Mouse (Mus musculus) thymus, adult 2 months (tissue): ENCODE data around the gene Zbtb22. TPM values are rescaled to one million over a fixed set of nuclear protein-coding genes. Genes with fewer than 3 reads are reported as not detected.
"Not testable (repeated sequence)": the region's sequence is repeated elsewhere in the genome, so short reads cannot be mapped to it uniquely, and the experiment has no call there.

Source experiments
- DNase-seq: peaks from one replicate; pipeline ENCODE4 v3.0.0; 2021
- H3K27ac ChIP-seq: fragments of 200-500 bp; 2 replicates; pipeline ENCODE4 v1.5.1; 2012; ENCODE audit warnings: low read length, control low read depth; ENCODE audit not compliant: control insufficient read depth, insufficient read depth
- H3K27me3 ChIP-seq: fragments of 200-500 bp; 2 replicates; pipeline ENCODE4 v1.6.1; 2012; ENCODE audit warnings: mild to moderate bottlenecking, low read length, moderate library complexity, mixed read lengths; ENCODE audit not compliant: control insufficient read depth, insufficient read depth
- H3K36me3 ChIP-seq: fragments of 200-500 bp; 2 replicates; pipeline ENCODE4 v1.6.1; 2012; ENCODE audit warnings: mild to moderate bottlenecking, low read length, moderate library complexity; ENCODE audit not compliant: control insufficient read depth, insufficient read depth
- H3K4me1 ChIP-seq: fragments of 200-500 bp; replicated peaks from 2 replicates; pipeline ENCODE4 v1.6.1; 2012; ENCODE audit warnings: low read length; ENCODE audit not compliant: control insufficient read depth, insufficient read depth
- H3K4me3 ChIP-seq: fragments of 200-500 bp; 2 replicates; pipeline ENCODE4 v1.5.1; 2012; ENCODE audit warnings: mild to moderate bottlenecking, low read length, control low read depth, moderate library complexity; ENCODE audit not compliant: control insufficient read depth, insufficient read depth
- CTCF ChIP-seq: fragments of 200-500 bp; IDR thresholded peaks from 2 replicates; pipeline ENCODE4 v1.5.1; 2012; ENCODE audit warnings: mild to moderate bottlenecking, control low read depth, low read length, moderate library complexity, borderline replicate concordance; ENCODE audit not compliant: control insufficient read depth, poor library complexity, insufficient read depth; ENCODE audit errors: extremely low read depth
- POLR2A ChIP-seq: fragments of 200-500 bp; IDR thresholded peaks from 2 replicates; pipeline ENCODE4 v1.6.1; 2012; ENCODE audit warnings: mild to moderate bottlenecking, low read length, control low read depth, moderate library complexity; ENCODE audit not compliant: control insufficient read depth, poor library complexity, insufficient read depth; ENCODE audit errors: extremely low read depth
- WGBS: fragments of 180-500 bp; shearing (Covaris S2); methylation state at CpG from one replicate; pipeline ENCODE4 v1.1.7; 2018; 5-methylcytosine and 5-hydroxymethylcytosine counted together
- polyA plus RNA-seq: library from polyadenylated mRNA; depleted of rRNA; stranded (reverse); fragments of >200 nt; gene quantifications from 2 replicates; pipeline ENCODE4 v1.2.3, GENCODE M21; 2012

Zbtb22 gene
- polyA plus RNA-seq, 1 experiment, result 120 TPM

GRCm38 (mm10) chr17:33890533-33891059, 25.1 kb upstream of the Zbtb22 start, which contains the start of gene Kifc1:
Gene Kifc1, minus strand, starts transcription at chr17:33890661.
- H3K27ac ChIP-seq, result no peak within 1 kb of the TSS
- H3K4me1 ChIP-seq, result peaks cover 4% of the 10 kb centered on the region; the same call in 1 of the 2 replicates
- DNase-seq, result peak; percentile 99
- peaks cover 3% of the 10 kb centered on the region; the same call in 1 of the 2 replicates for H3K36me3 ChIP-seq
- 1% methylated on average over 49 of the region's 49 CpGs for WGBS
- no peaks in the 10 kb centered on the region for H3K27me3 ChIP-seq
- peak within 1 kb of the TSS; percentile 59 for H3K4me3 ChIP-seq
- TF ChIP-seq CTCF, result peak; percentile 97
- TF ChIP-seq POLR2A, result 0 out of 2 replicates have a peak, but pooled peaks have one; percentile 56

DNA sequence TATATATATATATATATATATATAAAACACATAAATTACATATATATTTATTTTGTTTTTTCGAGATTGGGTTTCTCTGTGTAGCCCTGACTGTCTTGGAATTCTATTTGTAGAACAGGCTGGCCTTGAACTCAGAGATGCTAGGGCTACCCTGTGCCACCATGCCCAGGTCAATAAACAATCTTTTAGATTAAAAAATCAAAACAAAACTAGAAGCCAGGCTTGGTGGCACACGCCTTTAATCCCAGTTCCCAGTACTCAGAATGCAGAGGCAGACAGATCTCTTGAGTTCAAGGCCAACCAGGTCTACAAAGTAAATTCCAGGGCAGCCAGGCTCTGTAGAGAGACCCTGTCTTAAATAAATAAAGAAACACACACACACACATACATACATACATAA, 24.3 kb upstream of the Zbtb22 start:
- no peak overlapping the region for H3K27ac ChIP-seq
- H3K36me3 ChIP-seq, result no peaks in the 10 kb centered on the region
- no peaks in the 10 kb centered on the region for H3K27me3 ChIP-seq
- no peak overlapping the region for H3K4me3 ChIP-seq
- WGBS, result 64% methylated on average over 2 of the region's 2 CpGs
- peaks cover 4% of the 10 kb centered on the region; the same call in 1 of the 2 replicates for H3K4me1 ChIP-seq
- no peak for TF ChIP-seq CTCF
- TF ChIP-seq POLR2A, result no peak
- DNase-seq, result no peak

DNA sequence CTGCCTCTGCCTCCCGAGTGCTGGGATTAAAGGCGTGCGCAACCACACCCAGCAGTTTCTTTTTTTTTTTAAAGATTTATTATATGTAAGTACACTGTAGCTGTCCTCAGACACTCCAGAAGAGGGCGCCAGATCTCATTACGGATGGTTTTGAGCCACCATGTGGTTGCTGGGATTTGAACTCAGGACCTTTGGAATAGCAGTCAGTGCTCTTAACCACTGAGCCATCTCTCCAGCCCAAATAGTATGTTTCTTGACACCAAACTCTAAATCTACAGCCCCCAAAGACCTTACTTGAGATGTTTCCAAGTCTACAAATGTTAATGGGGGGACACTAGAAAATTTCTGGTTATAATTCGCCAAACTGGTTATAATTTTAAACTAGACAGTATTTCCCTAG, 23.8 kb upstream of the Zbtb22 start:
- 76% methylated on average over 6 of the region's 6 CpGs for WGBS
- H3K27me3 ChIP-seq, H3K27ac ChIP-seq, H3K36me3 ChIP-seq, DNase-seq, H3K4me3 ChIP-seq, H3K4me1 ChIP-seq: not testable (repeated sequence)

DNA sequence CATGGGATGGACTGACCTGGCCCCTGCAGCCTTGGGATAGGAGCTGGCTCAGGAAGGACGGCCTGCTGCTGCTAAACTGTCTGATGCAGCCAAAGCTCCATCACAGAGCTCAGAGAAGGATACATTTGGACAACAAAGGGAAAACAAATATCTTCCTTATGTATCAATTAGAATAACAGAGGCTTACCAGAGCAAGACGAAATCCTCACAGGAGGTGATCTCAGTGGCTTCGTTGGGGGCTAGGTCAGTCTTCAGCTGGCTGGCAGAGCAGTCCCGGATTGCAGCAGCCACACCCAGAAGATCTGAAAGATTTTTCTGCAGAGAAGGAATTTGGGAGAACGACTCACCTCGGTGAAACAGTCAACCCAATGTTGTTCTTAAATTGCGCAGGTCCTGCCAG, 23.3 kb upstream of the Zbtb22 start:
- Histone ChIP-seq H3K27ac (no peak overlapping the region), H3K4me3 (no peak overlapping the region), H3K4me1 (peaks cover 4% of the 10 kb centered on the region; the same call in 1 of the 2 replicates), H3K36me3 (no peaks in the 10 kb centered on the region), H3K27me3 (no peaks in the 10 kb centered on the region)
- WGBS, result 76% methylated on average over 7 of the region's 7 CpGs
- no peak for TF ChIP-seq POLR2A
- no peak for TF ChIP-seq CTCF
- no peak for DNase-seq

DNA sequence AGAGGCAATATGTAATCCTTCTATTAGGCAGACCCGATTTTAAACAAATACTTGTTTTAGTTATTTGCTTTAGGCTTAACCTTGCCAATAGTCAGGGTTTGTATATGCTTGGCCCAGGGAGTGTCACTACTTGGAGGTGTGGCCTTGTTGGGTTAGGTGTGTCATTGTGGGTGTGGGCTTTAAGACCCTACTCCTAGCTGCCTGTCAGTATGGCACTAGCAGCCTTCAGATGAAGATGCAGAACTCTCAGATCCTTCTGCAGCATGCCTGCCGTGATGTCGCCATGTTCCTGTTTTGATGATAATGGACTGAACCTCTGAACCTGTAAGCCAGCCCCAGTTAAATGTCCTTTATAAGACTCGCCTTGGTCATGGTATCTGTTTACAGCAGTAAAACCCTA, 22.7 kb upstream of the Zbtb22 start:
- not testable (repeated sequence) for H3K36me3 ChIP-seq, DNase-seq, H3K4me1 ChIP-seq, H3K27me3 ChIP-seq, H3K4me3 ChIP-seq, H3K27ac ChIP-seq
- 93% methylated on average over 4 of the region's 4 CpGs for WGBS

- no peak for DNase-seq
- WGBS, result 50% methylated on average over 6 of the region's 6 CpGs
- Histone ChIP-seq H3K27me3 (no peaks in the 10 kb centered on the region), H3K4me3 (no peak overlapping the region), H3K36me3 (no peaks in the 10 kb centered on the region), H3K27ac (no peak overlapping the region), H3K4me1 (no peaks in the 10 kb centered on the region)
- no peak for TF ChIP-seq CTCF
- no peak for TF ChIP-seq POLR2A
These were observed 18.4 kb upstream of the Zbtb22 start for GRCm38 (mm10) chr17:33897114-33897794.

DNA sequence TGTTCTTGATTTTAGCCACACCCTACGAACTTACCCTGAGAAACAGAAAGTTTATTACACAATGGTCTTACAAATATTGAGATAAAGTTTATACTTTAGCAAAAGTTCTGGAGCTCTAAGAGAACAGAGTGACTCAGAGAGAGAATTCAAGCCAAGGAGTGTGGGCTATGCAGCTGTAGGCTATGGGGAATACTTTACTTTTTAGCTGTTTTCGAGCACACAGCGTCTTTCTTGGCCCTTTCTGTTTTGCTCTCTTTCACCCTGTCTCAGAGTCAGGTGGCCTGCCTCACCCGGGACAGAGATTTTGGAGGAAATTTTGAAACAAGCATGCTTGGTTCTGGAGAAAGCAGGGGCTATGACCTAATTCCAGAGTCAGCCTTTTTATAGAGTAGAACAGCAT, 17.5 kb upstream of the Zbtb22 start:
- whole genome bisulfite sequencing, result 95% methylated on average over 4 of the region's 4 CpGs
- H3K4me1 ChIP-seq, H3K27ac ChIP-seq, H3K4me3 ChIP-seq, H3K27me3 ChIP-seq, H3K36me3 ChIP-seq, DNase-seq: not testable (repeated sequence)
